Mouse (Mus musculus) CD4-positive helper T cell, adult 2 months (primary cell): Measurements from ENCODE around the gene Srbd1.

ENCODE experiments used
- DNase-seq: peaks from one replicate; pipeline ENCODE4 v3.0.0-alpha.2; 2012; ENCODE audit warnings: low read depth, missing footprints, low spot score

The Srbd1 gene

GRCm38 (mm10) chr17:85985131-85985530, 159.8 kb downstream of the Srbd1 start:
- no peak for DNase-seq

- DNase-seq: no peak
These were observed 162.7 kb downstream of the Srbd1 start for GRCm38 (mm10) chr17:85982271-85982670.

GRCm38 (mm10) chr17:85981869-85982268, 163.1 kb downstream of the Srbd1 start:
- DNase-seq: no peak

- DNase-seq: no peak
These were observed 166.1 kb downstream of the Srbd1 start for GRCm38 (mm10) chr17:85978876-85979275.

GRCm38 (mm10) chr17:85975077-85975476, 169.9 kb downstream of the Srbd1 start:
- DNase-seq: no peak

- DNase-seq: no peak
These were observed 170.4 kb downstream of the Srbd1 start for GRCm38 (mm10) chr17:85974591-85974990.

GRCm38 (mm10) chr17:85971120-85971519, 173.9 kb downstream of the Srbd1 start:
- DNase-seq: no peak

- no peak for DNase-seq
These were observed 183.3 kb downstream of the Srbd1 start for GRCm38 (mm10) chr17:85961653-85962052.

GRCm38 (mm10) chr17:85951771-85952170, 193.2 kb downstream of the Srbd1 start:
- DNase-seq: no peak

GRCm38 (mm10) chr17:85949919-85950505, 195.0 kb downstream of the Srbd1 start:
- no peak for DNase-seq

- no peak for DNase-seq
These were observed 195.8 kb downstream of the Srbd1 start for GRCm38 (mm10) chr17:85948911-85949909.

- DNase-seq: no peak
These were observed 200.2 kb downstream of the Srbd1 start for GRCm38 (mm10) chr17:85944726-85945125.

- DNase-seq: no peak
These were observed 200.9 kb downstream of the Srbd1 start for GRCm38 (mm10) chr17:85943994-85944640.

- no peak for DNase-seq
These were observed 201.4 kb downstream of the Srbd1 start for GRCm38 (mm10) chr17:85943551-85943981.

GRCm38 (mm10) chr17:85943071-85943470, 201.9 kb downstream of the Srbd1 start:
- DNase-seq: no peak

- DNase-seq: no peak
These were observed 202.9 kb downstream of the Srbd1 start for GRCm38 (mm10) chr17:85942123-85942522.

- DNase-seq: no peak
These were observed 203.7 kb downstream of the Srbd1 start for GRCm38 (mm10) chr17:85941141-85941738.

GRCm38 (mm10) chr17:85937131-85937530, 207.8 kb downstream of the Srbd1 start:
- no peak for DNase-seq

GRCm38 (mm10) chr17:85935268-85935667, 209.7 kb downstream of the Srbd1 start:
- no peak for DNase-seq
